Mouse (Mus musculus): ENCODE data around the gene Nat9. TPM values are rescaled to one million over a fixed set of nuclear protein-coding genes. Genes with fewer than 3 reads are reported as not detected.

Nat9 gene
- total and polyA plus RNA-seq, 3 experiments = 21.1 to 26.5 (median 23.7) TPM

GRCm38 (mm10) chr11:115141970-115142369 is 45.7 kb downstream of the Nat9 start:
- TF ChIP-seq POLR2AphosphoS5 (IDR thresholded peaks at IDR 0.05; ENCODE audit: insufficient replicate concordance, low read depth, low read length) (no peak), TAL1 (conservative IDR thresholded peaks at IDR 0.05; ENCODE audit: low read depth, low read length) (no peak), GATA1 (IDR thresholded peaks at IDR 0.05; ENCODE audit: borderline replicate concordance, low read length) (no peak), CTCF (IDR thresholded peaks at IDR 0.05; ENCODE audit: low read depth, low read length) (no peak), GATA2 (IDR thresholded peaks at IDR 0.05; ENCODE audit: borderline replicate concordance, low read depth, low read length) (no peak)
- Histone ChIP-seq H3K27me3 (ENCODE audit: insufficient read depth, low read length) (peaks cover 2% of the 10 kb centered on the region), H3K9me3 (replicated peaks) (no peaks in the 10 kb centered on the region), H3K4me3 (ENCODE audit: low read depth, low read length) (no peak overlapping the region), H3K36me3 (replicated peaks) (no peaks in the 10 kb centered on the region), H3K4me1 (ENCODE audit: insufficient read depth, low read depth, low read length) (no peaks in the 10 kb centered on the region)
- DNase-seq (ENCODE audit: low spot score) (no peak), ATAC-seq (ENCODE audit: extremely low read depth, insufficient number of reproducible peaks, low FRiP score, poor library complexity, severe bottlenecking) (no peak)

DNA sequence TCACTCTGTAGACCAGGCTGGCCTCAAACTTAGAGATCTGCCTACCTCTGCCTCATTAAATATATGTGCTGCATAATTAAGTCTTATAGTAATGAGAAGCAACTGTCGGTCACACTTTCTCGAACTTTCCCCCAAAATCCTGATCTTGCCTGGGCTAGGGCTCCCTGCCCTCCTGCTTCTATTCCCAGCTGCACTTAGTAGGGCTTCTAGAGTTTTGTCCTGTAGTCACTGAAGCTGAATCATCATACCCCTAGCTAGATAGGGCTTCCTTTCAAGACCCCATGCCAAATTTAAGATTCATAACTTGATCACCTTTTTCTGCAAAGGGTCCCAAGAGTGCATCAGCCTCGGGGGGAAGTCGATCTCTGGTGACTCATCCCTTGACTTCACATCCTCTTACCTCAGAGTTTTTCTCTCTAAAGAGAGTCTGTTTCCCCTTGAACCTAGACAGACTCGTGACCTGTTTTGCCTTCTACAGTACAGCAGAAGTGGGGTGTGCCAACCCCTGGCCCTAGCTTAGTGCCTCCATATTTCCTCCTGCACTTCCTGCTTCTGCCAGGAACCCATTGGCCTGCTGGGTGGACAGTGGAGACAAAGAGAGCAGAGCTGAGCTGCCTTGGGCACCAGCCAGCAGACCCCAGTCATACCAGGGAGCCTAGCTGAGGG is 48.9 kb downstream of the Nat9 start:
- no peak for DNase-seq (ENCODE audit: low spot score)
- H3K9me3 ChIP-seq (replicated peaks) = no peaks in the 10 kb centered on the region
- H3K36me3 ChIP-seq (replicated peaks) = no peaks in the 10 kb centered on the region
- TF ChIP-seq CTCF (IDR thresholded peaks at IDR 0.05; ENCODE audit: low read depth, low read length) (no peak), GATA1 (IDR thresholded peaks at IDR 0.05; ENCODE audit: borderline replicate concordance, low read length) (no peak), POLR2AphosphoS5 (IDR thresholded peaks at IDR 0.05; ENCODE audit: insufficient replicate concordance, low read depth, low read length) (no peak), TAL1 (conservative IDR thresholded peaks at IDR 0.05; ENCODE audit: low read depth, low read length) (no peak), GATA2 (IDR thresholded peaks at IDR 0.05; ENCODE audit: borderline replicate concordance, low read depth, low read length) (no peak)
- peaks cover 4% of the 10 kb centered on the region for H3K27me3 ChIP-seq (ENCODE audit: insufficient read depth, low read length)
- no peaks in the 10 kb centered on the region for H3K4me1 ChIP-seq (ENCODE audit: insufficient read depth, low read depth, low read length)
- no peak overlapping the region for H3K4me3 ChIP-seq (ENCODE audit: low read depth, low read length)
- peak; percentile 34; the same call in 1 of the 2 replicates for ATAC-seq (ENCODE audit: extremely low read depth, insufficient number of reproducible peaks, low FRiP score, poor library complexity, severe bottlenecking)

DNA sequence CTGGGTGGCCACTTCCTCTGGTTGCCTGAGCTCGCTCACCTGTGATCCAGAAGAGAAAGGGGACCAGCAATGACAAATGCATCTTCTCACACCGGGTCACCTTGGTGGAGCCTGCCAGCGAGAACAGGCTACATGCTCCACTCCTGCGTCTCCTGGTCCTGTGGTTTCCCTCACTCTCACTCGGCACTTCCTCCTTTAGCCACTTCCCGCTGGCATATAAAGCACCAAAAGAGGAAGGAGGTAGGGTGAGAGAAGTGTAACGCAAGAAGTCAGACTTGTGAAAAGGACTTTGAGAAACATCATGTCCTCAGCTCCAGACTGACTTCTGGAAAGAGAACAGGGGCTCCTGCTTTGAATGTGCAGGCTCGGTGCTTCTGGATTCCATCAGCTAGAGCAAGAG is 53.9 kb downstream of the Nat9 start, which contains the start of gene Cd300lf:
Gene Cd300lf (minus strand): TSS at position 193 of the 400 bp plus-strand sequence.
- Histone ChIP-seq H3K27me3 (ENCODE audit: insufficient read depth, low read length) (peaks cover 4% of the 10 kb centered on the region), H3K4me1 (ENCODE audit: insufficient read depth, low read depth, low read length) (no peaks in the 10 kb centered on the region), H3K9me3 (replicated peaks) (no peaks in the 10 kb centered on the region), H3K36me3 (replicated peaks) (no peaks in the 10 kb centered on the region), H3K4me3 (ENCODE audit: low read depth, low read length) (no peak within 1 kb of the TSS)
- DNase-seq (ENCODE audit: low spot score) (no peak), ATAC-seq (ENCODE audit: extremely low read depth, insufficient number of reproducible peaks, low FRiP score, poor library complexity, severe bottlenecking) (peak; percentile 28; the same call in 1 of the 2 replicates)
- TF ChIP-seq GATA1 (IDR thresholded peaks at IDR 0.05; ENCODE audit: borderline replicate concordance, low read length) = no peak
- no peak for TF ChIP-seq GATA2 (IDR thresholded peaks at IDR 0.05; ENCODE audit: borderline replicate concordance, low read depth, low read length)
- TF ChIP-seq TAL1 (conservative IDR thresholded peaks at IDR 0.05; ENCODE audit: low read depth, low read length) = no peak

Other genes starting within 250 kb of the Nat9 start
Only the 20 nearest of the 23 such genes appear.
- not detected in 2 replicates for gene Cd300ld, start 197.9 kb downstream of the Nat9 start, total RNA-seq (2014; fragmentation: Nextera tagmentation)
- 0.27 and 0.52 TPM in 2 replicates for gene Cd300ld, start 197.9 kb downstream of the Nat9 start, total RNA-seq (2017)
- gene Cd300ld, start 197.9 kb downstream of the Nat9 start, polyA plus RNA-seq (2012) = not detected in 2 replicates
- not detected in 2 replicates for gene Cd300c2, start 186.0 kb downstream of the Nat9 start, total RNA-seq (2014; fragmentation: Nextera tagmentation)
- gene Cd300c2, start 186.0 kb downstream of the Nat9 start, total RNA-seq (2017) = 0.41 and 0.76 TPM in 2 replicates
- gene Cd300c2, start 186.0 kb downstream of the Nat9 start, polyA plus RNA-seq (2012) = not detected in 2 replicates
- not detected in 2 replicates for gene Cd300ld2, start 171.7 kb downstream of the Nat9 start, total RNA-seq (2014; fragmentation: Nextera tagmentation)
- 0.16 and 0.35 TPM in 2 replicates for gene Cd300ld2, start 171.7 kb downstream of the Nat9 start, total RNA-seq (2017)
- not detected in 2 replicates for gene Cd300ld2, start 171.7 kb downstream of the Nat9 start, polyA plus RNA-seq (2012)
- not detected in 2 replicates for gene Cd300ld4, start 160.8 kb downstream of the Nat9 start, total RNA-seq (2014; fragmentation: Nextera tagmentation)
- 0.23 TPM in 1 of 2 replicates, not detected in the other for gene Cd300ld4, start 160.8 kb downstream of the Nat9 start, total RNA-seq (2017)
- gene Cd300ld4, start 160.8 kb downstream of the Nat9 start, polyA plus RNA-seq (2012) = not detected in 2 replicates
- gene Cd300ld5, start 150.1 kb downstream of the Nat9 start, total RNA-seq (2014; fragmentation: Nextera tagmentation) = not detected in 2 replicates
- 10.2 and 11.4 TPM in 2 replicates for gene Cd300ld5, start 150.1 kb downstream of the Nat9 start, total RNA-seq (2017)
- not detected in 2 replicates for gene Cd300ld5, start 150.1 kb downstream of the Nat9 start, polyA plus RNA-seq (2012)
- gene Cd300ld3, start 139.4 kb downstream of the Nat9 start, total RNA-seq (2014; fragmentation: Nextera tagmentation) = not detected in 2 replicates
- 11.3 and 18.2 TPM in 2 replicates for gene Cd300ld3, start 139.4 kb downstream of the Nat9 start, total RNA-seq (2017)
- not detected in 2 replicates for gene Cd300ld3, start 139.4 kb downstream of the Nat9 start, polyA plus RNA-seq (2012)
- not detected in 2 replicates for gene Cd300e, start 125.7 kb downstream of the Nat9 start, total RNA-seq (2014; fragmentation: Nextera tagmentation)
- not detected in 2 replicates for gene Cd300e, start 125.7 kb downstream of the Nat9 start, total RNA-seq (2017)
- gene Cd300e, start 125.7 kb downstream of the Nat9 start, polyA plus RNA-seq (2012) = not detected in 2 replicates
- not detected in 2 replicates for gene Rab37, start 96.4 kb downstream of the Nat9 start, total RNA-seq (2014; fragmentation: Nextera tagmentation)
- gene Rab37, start 96.4 kb downstream of the Nat9 start, total RNA-seq (2017) = 2.7 and 3.0 TPM in 2 replicates
- 0.15 TPM in 2 replicates for gene Rab37, start 96.4 kb downstream of the Nat9 start, polyA plus RNA-seq (2012)
- not detected in 2 replicates for gene Cd300lf, start 53.9 kb downstream of the Nat9 start, total RNA-seq (2014; fragmentation: Nextera tagmentation)
- 1.6 TPM in 2 replicates for gene Cd300lf, start 53.9 kb downstream of the Nat9 start, total RNA-seq (2017)
- gene Cd300lf, start 53.9 kb downstream of the Nat9 start, polyA plus RNA-seq (2012) = not detected in 2 replicates
- gene Slc9a3r1, start 24.5 kb downstream of the Nat9 start, total RNA-seq (2014; fragmentation: Nextera tagmentation) = 57.3 and 65.0 TPM in 2 replicates
- 91.5 and 94.5 TPM in 2 replicates for gene Slc9a3r1, start 24.5 kb downstream of the Nat9 start, total RNA-seq (2017)
- gene Slc9a3r1, start 24.5 kb downstream of the Nat9 start, polyA plus RNA-seq (2012) = 285 and 357 TPM in 2 replicates
- gene Tmem104, start 372 bp downstream of the Nat9 start, total RNA-seq (2014; fragmentation: Nextera tagmentation) = 14.7 and 17.3 TPM in 2 replicates
- gene Tmem104, start 372 bp downstream of the Nat9 start, total RNA-seq (2017) = 2.6 and 4.2 TPM in 2 replicates
- gene Tmem104, start 372 bp downstream of the Nat9 start, polyA plus RNA-seq (2012) = 16.3 and 23.2 TPM in 2 replicates
- gene Grin2c, start 79.4 kb upstream of the Nat9 start, total RNA-seq (2014; fragmentation: Nextera tagmentation) = 0.53 TPM in 1 of 2 replicates, not detected in the other
- 0.06 TPM in 1 of 2 replicates, not detected in the other for gene Grin2c, start 79.4 kb upstream of the Nat9 start, total RNA-seq (2017)
- gene Grin2c, start 79.4 kb upstream of the Nat9 start, polyA plus RNA-seq (2012) = not detected in 2 replicates
- gene Fdxr, start 89.2 kb upstream of the Nat9 start, total RNA-seq (2014; fragmentation: Nextera tagmentation) = 3.7 and 10.4 TPM in 2 replicates
- 10.7 and 11.1 TPM in 2 replicates for gene Fdxr, start 89.2 kb upstream of the Nat9 start, total RNA-seq (2017)
- gene Fdxr, start 89.2 kb upstream of the Nat9 start, polyA plus RNA-seq (2012) = 32.2 and 36.3 TPM in 2 replicates
- gene Fads6, start 109.8 kb upstream of the Nat9 start, total RNA-seq (2014; fragmentation: Nextera tagmentation) = not detected in 2 replicates
- gene Fads6, start 109.8 kb upstream of the Nat9 start, total RNA-seq (2017) = 0.06 and 0.38 TPM in 2 replicates
- not detected in 2 replicates for gene Fads6, start 109.8 kb upstream of the Nat9 start, polyA plus RNA-seq (2012)
- gene Otop2, start 119.3 kb upstream of the Nat9 start, total RNA-seq (2014; fragmentation: Nextera tagmentation) = not detected in 2 replicates
- gene Otop2, start 119.3 kb upstream of the Nat9 start, total RNA-seq (2017) = not detected in 2 replicates
- not detected in 2 replicates for gene Otop2, start 119.3 kb upstream of the Nat9 start, polyA plus RNA-seq (2012)
- not detected in 2 replicates for gene Ush1g, start 134.2 kb upstream of the Nat9 start, total RNA-seq (2014; fragmentation: Nextera tagmentation)
- 0.05 and 0.06 TPM in 2 replicates for gene Ush1g, start 134.2 kb upstream of the Nat9 start, total RNA-seq (2017)
- not detected in 2 replicates for gene Ush1g, start 134.2 kb upstream of the Nat9 start, polyA plus RNA-seq (2012)
- not detected in 2 replicates for gene Otop3, start 146.9 kb upstream of the Nat9 start, total RNA-seq (2014; fragmentation: Nextera tagmentation)
- not detected in 2 replicates for gene Otop3, start 146.9 kb upstream of the Nat9 start, total RNA-seq (2017)
- gene Otop3, start 146.9 kb upstream of the Nat9 start, polyA plus RNA-seq (2012) = not detected in 2 replicates
- not detected in 2 replicates for gene Hid1, start 179.9 kb upstream of the Nat9 start, total RNA-seq (2014; fragmentation: Nextera tagmentation)
- not detected in 2 replicates for gene Hid1, start 179.9 kb upstream of the Nat9 start, total RNA-seq (2017)
- gene Hid1, start 179.9 kb upstream of the Nat9 start, polyA plus RNA-seq (2012) = 0.01 TPM in 1 of 2 replicates, not detected in the other
- gene Cdr2l, start 194.1 kb upstream of the Nat9 start, total RNA-seq (2014; fragmentation: Nextera tagmentation) = not detected in 2 replicates
- 0.05 and 0.06 TPM in 2 replicates for gene Cdr2l, start 194.1 kb upstream of the Nat9 start, total RNA-seq (2017)
- not detected in 2 replicates for gene Cdr2l, start 194.1 kb upstream of the Nat9 start, polyA plus RNA-seq (2012)
- 66.8 and 102 TPM in 2 replicates for gene Mrpl58, start 215.9 kb upstream of the Nat9 start, total RNA-seq (2014; fragmentation: Nextera tagmentation)
- gene Mrpl58, start 215.9 kb upstream of the Nat9 start, total RNA-seq (2017) = 75.3 and 78.5 TPM in 2 replicates
- gene Mrpl58, start 215.9 kb upstream of the Nat9 start, polyA plus RNA-seq (2012) = 67.0 and 74.3 TPM in 2 replicates